Mouse (Mus musculus): ENCODE results near the gene Vmn1r64. TPM values are rescaled to one million over a fixed set of nuclear protein-coding genes. Genes with fewer than 3 reads are reported as not detected.

Vmn1r64 gene
- total RNA-seq (2023; ENCODE audit: inconsistent age), result not detected in 4 replicates

DNA sequence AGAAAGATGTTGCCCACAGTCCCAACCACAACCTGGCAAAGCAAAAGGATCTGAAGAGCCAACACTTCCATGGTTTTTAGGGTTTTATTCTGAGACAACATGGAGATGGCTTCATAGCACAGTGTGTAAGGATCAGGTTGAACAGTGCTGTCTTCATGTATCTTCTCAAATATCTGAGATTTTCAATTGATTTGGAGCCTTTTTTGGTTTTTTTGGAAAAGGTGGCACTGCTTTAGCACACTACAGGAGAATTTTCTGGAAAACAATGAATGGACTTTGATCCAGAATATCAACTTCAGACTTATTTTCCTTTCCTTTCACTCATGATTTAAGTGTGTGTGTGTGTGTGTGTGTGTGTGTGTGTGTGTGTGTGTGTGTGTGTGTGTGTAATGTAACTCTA lies at the start of gene Vmn1r64:
TSS of gene Vmn1r64 (minus strand) at position 101 of the 400 bp plus-strand sequence.

Other genes with a start within 250 kb of the Vmn1r64 start
- gene Vmn1r62, start 210.9 kb downstream of the Vmn1r64 start, total RNA-seq (2023; ENCODE audit: inconsistent age), result not detected in 4 replicates
- gene Vmn1r63, start 79.1 kb downstream of the Vmn1r64 start, total RNA-seq (2023; ENCODE audit: inconsistent age), result not detected in 4 replicates
- not detected in 4 replicates for gene Vmn1r65, start 126.5 kb upstream of the Vmn1r64 start, total RNA-seq (2023; ENCODE audit: inconsistent age)
- not detected in 4 replicates for gene Nlrp4c, start 160.6 kb upstream of the Vmn1r64 start, total RNA-seq (2023; ENCODE audit: inconsistent age)

All from B cell, adult (primary cell).